Mouse (Mus musculus) embryonic facial prominence, embryonic 15.5 days (tissue): ENCODE measurements around the gene Twf2. TPM values are rescaled to one million over a fixed set of nuclear protein-coding genes. Genes with fewer than 3 reads are reported as not detected.

Experiments
- ATAC-seq: fragments of 200-750 bp; cut with Nextera tagmentation; 2 replicates; pipeline ENCODE4 v1.8.0; 2017; ENCODE audit warnings: low read depth, moderate TSS enrichment; ENCODE audit not compliant: insufficient number of reproducible peaks, low FRiP score, low TSS enrichment
- H3K27ac ChIP-seq: fragments of 300-500 bp; sonication (generic); replicated peaks from 2 replicates; pipeline ENCODE4 v1.5.1; 2015; ENCODE audit warnings: mild to moderate bottlenecking, inconsistent platforms
- H3K27me3 ChIP-seq: fragments of 300-500 bp; sonication (generic); 2 replicates; pipeline ENCODE4 v1.6.1; 2015; ENCODE audit warnings: inconsistent platforms
- H3K36me3 ChIP-seq: fragments of 300-500 bp; sonication (generic); 2 replicates; pipeline ENCODE4 v1.6.1; 2015; ENCODE audit warnings: mild to moderate bottlenecking, inconsistent platforms
- H3K4me1 ChIP-seq: fragments of 300-500 bp; sonication (generic); 2 replicates; pipeline ENCODE4 v1.6.1; 2015; ENCODE audit warnings: inconsistent platforms
- H3K4me2 ChIP-seq: fragments of 300-500 bp; sonication (generic); replicated peaks from 2 replicates; pipeline ENCODE4 v1.6.1; 2015; ENCODE audit warnings: mild to moderate bottlenecking, inconsistent platforms
- H3K4me3 ChIP-seq: fragments of 300-500 bp; sonication (generic); replicated peaks from 2 replicates; pipeline ENCODE4 v1.5.1; 2015; ENCODE audit warnings: mild to moderate bottlenecking, inconsistent platforms
- H3K9ac ChIP-seq: fragments of 300-500 bp; sonication (generic); 2 replicates; pipeline ENCODE4 v1.6.1; 2015; ENCODE audit warnings: inconsistent platforms
- H3K9me3 ChIP-seq: fragments of 300-500 bp; sonication (generic); replicated peaks from 2 replicates; pipeline ENCODE4 v1.6.1; 2016; ENCODE audit warnings: inconsistent platforms
- WGBS: fragments of 180-500 bp; shearing (Covaris S2); methylation state at CpG from one replicate; pipeline ENCODE4 v1.1.7; 2015; 5-methylcytosine and 5-hydroxymethylcytosine counted together
- polyA plus RNA-seq: library from polyadenylated mRNA; unstranded; fragments of >200 nt; fragmentation: Nextera tagmentation; extraction: Ambion mirVana; gene quantifications from 2 replicates; pipeline ENCODE4 v1.2.1, GENCODE M21; 2015

The Twf2 gene
- polyA plus RNA-seq, 1 experiment from 2014 or later, result 57.2 TPM

DNA sequence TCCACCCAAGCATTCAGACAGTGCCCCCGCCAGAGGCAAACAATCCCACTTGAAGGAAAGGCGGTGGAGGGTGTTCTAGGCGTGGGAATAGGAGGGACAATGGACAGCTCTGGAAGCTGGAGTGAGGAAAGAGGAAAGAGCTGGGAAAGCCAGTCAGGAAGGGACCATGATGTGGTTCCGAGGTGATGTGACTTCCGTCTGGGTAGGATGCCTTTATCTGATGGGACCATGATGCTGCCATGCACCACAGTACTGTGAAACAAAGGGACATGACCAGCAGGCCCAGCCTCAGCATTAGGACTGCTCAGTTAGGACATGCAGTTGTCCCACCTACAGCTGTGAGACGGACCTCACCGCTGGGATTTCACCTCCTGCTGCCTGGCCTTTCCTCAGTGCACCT, 28.3 kb downstream of the Twf2 start:
- Histone ChIP-seq H3K4me3 (no peak overlapping the region), H3K27ac (no peak overlapping the region), H3K9me3 (no peaks in the 10 kb centered on the region), H3K36me3 (peaks cover 40% of the 10 kb centered on the region), H3K4me2 (no peak overlapping the region), H3K9ac (no peak overlapping the region), H3K27me3 (no peaks in the 10 kb centered on the region), H3K4me1 (peaks cover 8% of the 10 kb centered on the region)
- WGBS, result 76% methylated on average over 7 of the region's 7 CpGs
- no peak for ATAC-seq

- ATAC-seq, result no peak
- Histone ChIP-seq H3K4me2 (no peak overlapping the region), H3K4me1 (0 out of 2 replicates have a peak, but pooled peaks cover 4% of the 10 kb centered on the region), H3K27ac (no peak overlapping the region), H3K9ac (no peak overlapping the region), H3K9me3 (no peaks in the 10 kb centered on the region), H3K36me3 (peaks cover 46% of the 10 kb centered on the region), H3K27me3 (no peaks in the 10 kb centered on the region), H3K4me3 (no peak overlapping the region)
- WGBS, result 82% methylated on average over 4 of the region's 4 CpGs
Observed at GRCm38 (mm10) chr9:106231816-106232215, 28.9 kb downstream of the Twf2 start.

DNA sequence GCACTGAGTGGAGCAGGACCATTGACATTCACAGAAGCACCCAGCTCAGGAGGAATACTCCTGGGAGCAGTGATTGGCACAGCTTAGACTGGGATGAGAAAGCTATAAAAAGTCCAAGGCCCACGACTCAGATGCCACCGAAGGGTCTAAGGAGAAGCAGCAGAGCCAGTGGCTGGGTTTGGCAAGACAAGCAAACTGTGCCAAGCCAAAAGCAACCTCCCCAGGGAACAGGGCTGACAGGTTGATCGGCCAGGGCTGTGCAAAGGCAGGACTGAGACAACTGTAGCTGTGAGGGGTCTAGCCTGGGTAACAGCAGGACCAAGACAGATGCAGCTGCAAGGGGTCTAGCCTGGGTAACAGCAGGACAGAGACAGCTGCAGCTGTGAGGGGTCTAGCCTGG, 30.0 kb downstream of the Twf2 start:
- no peak overlapping the region for H3K9ac ChIP-seq
- 0 out of 2 replicates have a peak, but pooled peaks cover 1% of the 10 kb centered on the region for H3K4me1 ChIP-seq
- no peak overlapping the region for H3K27ac ChIP-seq
- H3K4me3 ChIP-seq, result no peak overlapping the region
- no peaks in the 10 kb centered on the region for H3K27me3 ChIP-seq
- H3K4me2 ChIP-seq, result no peak overlapping the region
- peaks cover 57% of the 10 kb centered on the region for H3K36me3 ChIP-seq
- ATAC-seq, result no peak
- 92% methylated on average over 3 of the region's 3 CpGs for WGBS
- H3K9me3 ChIP-seq, result no peaks in the 10 kb centered on the region

DNA sequence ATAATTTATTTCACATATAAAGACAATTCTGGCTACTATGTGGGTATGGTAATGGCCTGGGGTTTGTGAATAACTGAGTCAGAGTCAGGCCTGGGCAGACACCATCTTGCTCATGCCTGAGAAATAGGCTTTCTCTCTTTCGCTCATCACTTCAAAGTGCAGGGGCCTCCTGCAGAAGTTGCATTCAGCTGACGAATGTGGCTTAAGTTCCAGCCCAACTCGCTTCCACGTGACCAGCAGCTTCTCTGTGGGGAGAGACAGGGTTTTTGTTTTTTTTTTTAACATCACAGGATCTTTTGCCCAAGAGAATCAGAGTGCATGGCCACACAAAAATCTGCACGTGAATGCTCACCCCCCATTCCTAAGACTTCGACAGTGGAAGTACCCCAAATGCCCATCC, 31.0 kb downstream of the Twf2 start:
- no peak overlapping the region for H3K27ac ChIP-seq

DNA sequence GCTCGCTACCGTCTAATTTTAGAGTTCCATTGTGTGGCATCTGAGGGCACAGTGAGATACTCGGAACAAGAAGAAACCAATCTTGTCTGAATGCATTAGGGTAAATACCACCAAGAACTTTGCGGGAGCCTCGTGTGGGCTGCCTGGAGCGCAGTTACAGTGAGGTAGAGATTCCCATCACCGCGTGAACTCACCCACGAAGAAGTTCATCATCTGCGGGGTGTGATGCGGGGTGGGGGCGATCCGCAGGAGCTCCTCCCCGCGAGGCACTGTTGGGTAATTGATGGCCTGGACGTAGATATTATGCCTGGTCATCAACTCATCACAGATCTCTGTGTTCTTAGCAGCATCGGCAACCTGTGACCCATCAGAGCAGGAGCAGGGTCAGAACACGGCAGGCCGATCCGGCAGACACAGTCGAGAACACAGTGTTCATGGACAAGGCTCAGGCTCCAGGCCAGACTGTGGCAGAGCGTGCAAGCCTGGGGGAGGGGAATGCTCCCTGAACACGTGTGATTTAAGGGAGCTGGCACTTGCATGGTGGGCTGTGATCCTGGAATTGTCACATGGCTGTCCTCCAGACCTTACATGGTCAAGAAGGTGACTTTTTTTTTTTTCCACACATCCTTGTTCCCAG, 32.4 kb downstream of the Twf2 start:
- H3K27me3 ChIP-seq, result no peaks in the 10 kb centered on the region
- H3K9me3 ChIP-seq, result no peaks in the 10 kb centered on the region
- H3K9ac ChIP-seq, result no peak overlapping the region
- no peaks in the 10 kb centered on the region for H3K4me1 ChIP-seq
- H3K4me3 ChIP-seq, result no peak overlapping the region
- peaks cover 81% of the 10 kb centered on the region for H3K36me3 ChIP-seq
- no peak overlapping the region for H3K4me2 ChIP-seq
- 90% methylated on average over 23 of the region's 23 CpGs for WGBS
- ATAC-seq, result no peak
- no peak overlapping the region for H3K27ac ChIP-seq

More for the DNA sequence above, 31.0 kb downstream of the Twf2 start:
- Histone ChIP-seq H3K9ac (no peak overlapping the region), H3K4me2 (no peak overlapping the region), H3K4me1 (no peaks in the 10 kb centered on the region), H3K9me3 (no peaks in the 10 kb centered on the region), H3K36me3 (peaks cover 67% of the 10 kb centered on the region), H3K27me3 (no peaks in the 10 kb centered on the region), H3K4me3 (no peak overlapping the region)
- 80% methylated on average over 6 of the region's 6 CpGs for WGBS
- no peak for ATAC-seq

- Histone ChIP-seq H3K9me3 (no peaks in the 10 kb centered on the region), H3K9ac (no peak overlapping the region), H3K4me3 (no peak overlapping the region), H3K36me3 (peaks cover 89% of the 10 kb centered on the region), H3K4me1 (no peaks in the 10 kb centered on the region), H3K27me3 (no peaks in the 10 kb centered on the region), H3K4me2 (no peak overlapping the region), H3K27ac (no peak overlapping the region)
- ATAC-seq, result no peak
- 87% methylated on average over 23 of the region's 23 CpGs for WGBS
Observed at GRCm38 (mm10) chr9:106236156-106236817, 33.4 kb downstream of the Twf2 start.

GRCm38 (mm10) chr9:106236818-106237211, 33.9 kb downstream of the Twf2 start:
- no peak overlapping the region for H3K27ac ChIP-seq
- no peak overlapping the region for H3K4me2 ChIP-seq
- H3K36me3 ChIP-seq, result peaks cover 95% of the 10 kb centered on the region
- WGBS, result 61% methylated on average over 3 of the region's 3 CpGs
- H3K4me3 ChIP-seq, result no peak overlapping the region
- H3K27me3 ChIP-seq, result no peaks in the 10 kb centered on the region
- H3K9ac ChIP-seq, result no peak overlapping the region
- no peaks in the 10 kb centered on the region for H3K9me3 ChIP-seq
- ATAC-seq, result no peak
- no peaks in the 10 kb centered on the region for H3K4me1 ChIP-seq

DNA sequence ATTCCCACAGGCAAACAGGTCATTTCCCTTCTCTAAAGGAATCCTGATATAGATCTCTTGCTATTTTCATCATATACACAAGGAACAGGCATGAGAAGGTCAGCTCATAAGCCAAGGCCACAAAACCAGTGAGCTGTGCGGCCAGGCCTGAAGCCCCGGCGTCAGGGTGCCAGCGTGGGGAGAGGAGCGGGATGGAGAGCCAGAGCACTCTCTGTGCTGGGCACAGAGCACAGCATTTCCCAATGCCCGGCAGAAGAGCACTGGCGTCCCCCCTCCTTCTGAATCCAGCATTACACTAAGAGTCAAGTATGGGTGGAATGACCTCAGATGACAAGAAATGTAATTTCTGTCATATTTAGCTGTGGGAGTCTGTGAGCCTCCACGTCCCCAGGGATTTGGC, 34.5 kb downstream of the Twf2 start:
- Histone ChIP-seq H3K4me2 (no peak overlapping the region), H3K9ac (no peak overlapping the region), H3K27ac (no peak overlapping the region), H3K4me3 (no peak overlapping the region), H3K27me3 (no peaks in the 10 kb centered on the region), H3K9me3 (no peaks in the 10 kb centered on the region), H3K4me1 (no peaks in the 10 kb centered on the region), H3K36me3 (peaks cover 99% of the 10 kb centered on the region)
- 81% methylated on average over 8 of the region's 8 CpGs for WGBS
- ATAC-seq, result no peak

DNA sequence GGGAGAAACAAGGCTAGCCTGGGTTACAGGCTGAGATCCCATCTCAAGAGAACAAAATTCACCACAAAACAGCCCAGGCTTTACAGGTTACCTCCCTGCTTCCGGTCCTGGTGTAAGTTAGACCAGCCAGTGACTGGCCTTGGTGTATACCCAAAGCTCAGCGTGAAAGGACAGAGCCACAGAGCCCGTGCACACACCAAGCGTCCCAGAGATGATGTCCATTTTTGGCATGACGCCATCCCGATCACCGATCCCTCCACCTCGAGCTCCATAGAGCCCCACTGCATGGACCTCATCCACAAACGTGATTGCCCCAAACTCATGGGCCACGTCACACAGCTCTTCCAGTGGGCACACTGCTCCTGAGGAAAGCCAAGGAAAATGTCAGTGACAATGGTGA, 35.0 kb downstream of the Twf2 start:
- no peak for ATAC-seq
- Histone ChIP-seq H3K27ac (no peak overlapping the region), H3K27me3 (no peaks in the 10 kb centered on the region), H3K9me3 (no peaks in the 10 kb centered on the region), H3K9ac (no peak overlapping the region), H3K4me2 (no peak overlapping the region), H3K4me3 (no peak overlapping the region), H3K36me3 (peaks cover 99% of the 10 kb centered on the region), H3K4me1 (no peaks in the 10 kb centered on the region)
- 93% methylated on average over 10 of the region's 10 CpGs for WGBS

DNA sequence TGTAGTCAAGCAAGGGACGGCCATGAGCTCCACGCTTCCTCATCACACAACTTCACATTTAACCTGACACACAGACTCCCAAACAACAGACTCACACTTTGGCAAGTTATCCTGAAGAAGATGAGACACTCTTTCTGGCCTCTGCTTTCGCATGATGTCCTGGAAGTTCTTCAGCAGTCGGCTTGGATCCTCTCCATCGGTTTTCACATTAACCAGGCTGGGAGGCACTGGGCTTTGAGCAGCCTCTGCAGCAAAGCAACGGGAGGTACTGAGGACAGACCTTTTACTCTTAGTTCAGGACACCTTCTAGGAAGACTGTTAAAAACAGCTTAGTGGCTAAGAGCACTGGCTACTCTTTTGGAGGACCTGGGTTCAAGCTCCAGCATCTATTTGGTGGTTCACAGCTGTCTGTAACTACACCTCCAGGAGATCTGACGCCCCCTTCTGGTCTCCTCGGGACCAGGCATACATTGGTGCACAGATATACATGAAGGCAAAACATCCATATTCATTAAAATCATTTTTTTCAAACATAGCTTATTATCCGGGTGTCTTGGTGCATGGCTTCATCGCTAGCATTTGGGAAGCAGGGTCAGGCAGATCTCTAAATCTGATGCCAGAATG, 38.7 kb downstream of the Twf2 start:
- H3K27ac ChIP-seq, result no peak overlapping the region
- H3K9ac ChIP-seq, result no peak overlapping the region
- ATAC-seq, result no peak
- H3K4me1 ChIP-seq, result peaks cover 15% of the 10 kb centered on the region
- no peak overlapping the region for H3K4me2 ChIP-seq
- no peak overlapping the region for H3K4me3 ChIP-seq
- H3K9me3 ChIP-seq, result no peaks in the 10 kb centered on the region
- H3K27me3 ChIP-seq, result no peaks in the 10 kb centered on the region
- peaks cover 69% of the 10 kb centered on the region for H3K36me3 ChIP-seq
- WGBS, result 88% methylated on average over 10 of the region's 10 CpGs

DNA sequence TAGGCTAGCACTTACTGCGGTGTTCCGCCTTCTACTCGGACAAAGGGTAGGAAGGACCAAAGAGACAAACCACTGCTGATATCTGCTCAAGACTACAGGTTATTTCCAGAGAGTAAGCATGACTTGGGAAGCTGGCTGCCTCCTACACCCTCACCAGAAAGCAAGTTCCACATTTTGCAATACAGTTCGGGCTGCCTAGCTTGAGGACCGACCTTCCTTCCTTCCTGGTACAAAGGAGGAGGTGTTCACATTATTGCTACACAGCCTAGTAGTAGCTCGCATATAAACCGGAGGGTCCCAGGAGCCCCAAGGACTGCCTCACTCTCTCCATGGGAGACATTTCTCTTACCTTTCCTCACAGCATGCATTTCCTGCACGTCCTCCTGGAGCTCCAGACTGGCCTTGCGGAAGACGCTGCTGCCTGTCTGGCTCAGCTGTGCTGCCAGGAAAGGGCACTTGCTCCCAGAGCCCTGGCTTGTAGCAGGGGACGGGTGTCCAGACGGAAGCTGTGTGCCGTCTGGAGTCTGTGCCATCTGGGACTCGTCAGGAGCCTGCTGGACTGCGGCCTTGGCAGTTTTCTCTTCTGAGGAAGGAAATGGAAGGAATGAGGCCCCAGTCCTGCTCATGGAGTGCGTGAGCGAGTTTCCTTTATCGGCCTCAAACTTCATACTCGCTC, 40.0 kb downstream of the Twf2 start:
- Histone ChIP-seq H3K9me3 (no peaks in the 10 kb centered on the region), H3K27me3 (no peaks in the 10 kb centered on the region), H3K9ac (no peak overlapping the region), H3K4me3 (no peak overlapping the region), H3K4me1 (peaks cover 22% of the 10 kb centered on the region), H3K36me3 (peaks cover 56% of the 10 kb centered on the region), H3K27ac (no peak overlapping the region), H3K4me2 (no peak overlapping the region)
- no peak for ATAC-seq
- WGBS, result 69% methylated on average over 19 of the region's 19 CpGs
